Mouse (Mus musculus) adrenal gland, adult 2 months (tissue): ENCODE data around the gene Polr2l. TPM values are rescaled to one million over a fixed set of nuclear protein-coding genes. Genes with fewer than 3 reads are reported as not detected.

Experiments used
- DNase-seq: peaks from one replicate; pipeline ENCODE4 v3.0.0; 2021
- polyA plus RNA-seq: library from polyadenylated mRNA; depleted of rRNA; stranded (reverse); fragments of >200 nt; gene quantifications from 2 replicates; pipeline ENCODE4 v1.2.3, GENCODE M21; 2012; rRNA removed
- total RNA-seq, 2 experiments: library from RNA; stranded (reverse); gene quantifications; 2 replicates each; pipeline ENCODE4 v1.2.3; 2021

The Polr2l gene
- total and polyA plus RNA-seq, 3 experiments = 68.5 to 140 (median 84.4) TPM

GRCm38 (mm10) chr7:141432741-141433516 lies 42.0 kb downstream of the Polr2l start:
- peak; percentile 89 for DNase-seq

GRCm38 (mm10) chr7:141432186-141432611 lies 42.7 kb downstream of the Polr2l start:
- DNase-seq = peak; percentile 92

- DNase-seq = no peak
These were observed 43.3 kb downstream of the Polr2l start for GRCm38 (mm10) chr7:141431434-141432185.

- DNase-seq = no peak
These were observed 44.2 kb downstream of the Polr2l start for GRCm38 (mm10) chr7:141430585-141431240.

- DNase-seq = peak; percentile 75
These were observed 44.9 kb downstream of the Polr2l start for GRCm38 (mm10) chr7:141429840-141430584.

- DNase-seq = peak; percentile 69
These were observed 45.6 kb downstream of the Polr2l start, which contains the start of gene Cend1 for GRCm38 (mm10) chr7:141429310-141429709. Gene Cend1, minus strand, starts transcription at chr7:141429491.

GRCm38 (mm10) chr7:141428701-141429100 lies 46.2 kb downstream of the Polr2l start:
- no peak for DNase-seq

- DNase-seq = no peak
These were observed 47.8 kb downstream of the Polr2l start for GRCm38 (mm10) chr7:141426948-141427730.

GRCm38 (mm10) chr7:141423811-141424210 lies 51.1 kb downstream of the Polr2l start:
- no peak for DNase-seq

Other genes starting within 250 kb of the Polr2l start
- gene Phrf1, start 246.3 kb downstream of the Polr2l start, total RNA-seq = 10 to 100 TPM; 61.0 to 64.5 TPM
- 23.5 and 33.7 TPM in 2 replicates for gene Phrf1, start 246.3 kb downstream of the Polr2l start, polyA plus RNA-seq
- 10 to 100 TPM in 1 of 2 experiments, 1 to 10 TPM in 1; 7.4 to 12.2 TPM for gene Irf7, start 208.7 kb downstream of the Polr2l start, total RNA-seq
- 155 and 171 TPM in 2 replicates for gene Irf7, start 208.7 kb downstream of the Polr2l start, polyA plus RNA-seq
- 10 to 100 TPM in 1 of 2 experiments, 1 to 10 TPM in 1; 1.9 to 17.1 TPM for gene Cdhr5, start 198.3 kb downstream of the Polr2l start, total RNA-seq
- gene Cdhr5, start 198.3 kb downstream of the Polr2l start, polyA plus RNA-seq = 9.0 and 18.5 TPM in 2 replicates
- gene Sct, start 196.0 kb downstream of the Polr2l start, total RNA-seq = not detected
- 0.93 and 1.2 TPM in 2 replicates for gene Sct, start 196.0 kb downstream of the Polr2l start, polyA plus RNA-seq
- under 1 TPM in 1 of 2 experiments, not detected in 1; 0.31 TPM for gene Drd4, start 183.1 kb downstream of the Polr2l start, total RNA-seq
- 0.62 and 12.1 TPM in 2 replicates for gene Drd4, start 183.1 kb downstream of the Polr2l start, polyA plus RNA-seq
- 10 to 100 TPM; 27.8 to 30.5 TPM for gene Deaf1, start 147.4 kb downstream of the Polr2l start, total RNA-seq
- gene Deaf1, start 147.4 kb downstream of the Polr2l start, polyA plus RNA-seq = 18.7 and 34.4 TPM in 2 replicates
- gene Tmem80, start 147.4 kb downstream of the Polr2l start, total RNA-seq = 10 to 100 TPM; 26.9 to 34.8 TPM
- gene Tmem80, start 147.4 kb downstream of the Polr2l start, polyA plus RNA-seq = 32.7 and 33.5 TPM in 2 replicates
- gene Eps8l2, start 136.3 kb downstream of the Polr2l start, total RNA-seq = 1 to 10 TPM; 2.7 to 3.0 TPM
- gene Eps8l2, start 136.3 kb downstream of the Polr2l start, polyA plus RNA-seq = 2.6 and 3.8 TPM in 2 replicates
- 100 to 1,000 TPM; 640 to 700 TPM for gene Taldo1, start 82.9 kb downstream of the Polr2l start, total RNA-seq
- 260 and 309 TPM in 2 replicates for gene Taldo1, start 82.9 kb downstream of the Polr2l start, polyA plus RNA-seq
- gene Gatd1, start 61.0 kb downstream of the Polr2l start, total RNA-seq = 10 to 100 TPM; 29.7 to 41.1 TPM
- gene Gatd1, start 61.0 kb downstream of the Polr2l start, polyA plus RNA-seq = 49.5 and 58.2 TPM in 2 replicates
- gene Cend1, start 45.6 kb downstream of the Polr2l start, total RNA-seq = 1 to 10 TPM; 1.6 to 2.8 TPM
- 1.00 and 1.2 TPM in 2 replicates for gene Cend1, start 45.6 kb downstream of the Polr2l start, polyA plus RNA-seq
- gene Slc25a22, start 37.2 kb downstream of the Polr2l start, total RNA-seq = 100 to 1,000 TPM; 125 to 172 TPM
- 234 and 236 TPM in 2 replicates for gene Slc25a22, start 37.2 kb downstream of the Polr2l start, polyA plus RNA-seq
- gene Pidd1, start 31.1 kb downstream of the Polr2l start, total RNA-seq = 1 to 10 TPM; 1.4 to 1.5 TPM
- 9.2 and 11.2 TPM in 2 replicates for gene Pidd1, start 31.1 kb downstream of the Polr2l start, polyA plus RNA-seq
- 1,000 to 10,000 TPM in 1 of 2 experiments, 100 to 1,000 TPM in 1; 577 to 1,228 TPM for gene Rplp2, start 27.8 kb downstream of the Polr2l start, total RNA-seq
- 207 and 254 TPM in 2 replicates for gene Rplp2, start 27.8 kb downstream of the Polr2l start, polyA plus RNA-seq
- 1,000 to 10,000 TPM in 1 of 2 experiments, 100 to 1,000 TPM in 1; 905 to 1,265 TPM for gene Pnpla2, start 19.9 kb downstream of the Polr2l start, total RNA-seq
- gene Pnpla2, start 19.9 kb downstream of the Polr2l start, polyA plus RNA-seq = 1,146 and 1,725 TPM in 2 replicates
- gene Cracr2b, start 14.0 kb downstream of the Polr2l start, total RNA-seq = 10 to 100 TPM; 10.3 to 12.4 TPM
- gene Cracr2b, start 14.0 kb downstream of the Polr2l start, polyA plus RNA-seq = 42.0 and 54.5 TPM in 2 replicates
- 100 to 1,000 TPM; 325 to 452 TPM for gene Cd151, start 7.7 kb downstream of the Polr2l start, total RNA-seq
- gene Cd151, start 7.7 kb downstream of the Polr2l start, polyA plus RNA-seq = 899 and 918 TPM in 2 replicates
- 100 to 1,000 TPM in 1 of 2 experiments, 10 to 100 TPM in 1; 47.8 to 125 TPM for gene Tspan4, start 108 bp upstream of the Polr2l start, total RNA-seq
- gene Tspan4, start 108 bp upstream of the Polr2l start, polyA plus RNA-seq = 227 and 256 TPM in 2 replicates
- gene Chid1, start 64.7 kb upstream of the Polr2l start, total RNA-seq = 10 to 100 TPM; 50.7 to 69.2 TPM
- gene Chid1, start 64.7 kb upstream of the Polr2l start, polyA plus RNA-seq = 34.7 and 37.4 TPM in 2 replicates
- gene Ap2a2, start 87.0 kb upstream of the Polr2l start, total RNA-seq = 10 to 100 TPM; 51.3 to 70.1 TPM
- 33.8 and 36.4 TPM in 2 replicates for gene Ap2a2, start 87.0 kb upstream of the Polr2l start, polyA plus RNA-seq
- not detected for gene Muc6, start 180.2 kb upstream of the Polr2l start, total RNA-seq
- gene Muc6, start 180.2 kb upstream of the Polr2l start, polyA plus RNA-seq = 0.01 and 0.09 TPM in 2 replicates
- under 1 TPM; 0.17 to 0.75 TPM for gene Muc2, start 215.2 kb upstream of the Polr2l start, total RNA-seq
- gene Muc2, start 215.2 kb upstream of the Polr2l start, polyA plus RNA-seq = 0.54 and 0.67 TPM in 2 replicates